Mouse (Mus musculus) left cerebral cortex, adult 2 months (tissue): ENCODE data around the gene Psmb7. TPM values are rescaled to one million over a fixed set of nuclear protein-coding genes. Genes with fewer than 3 reads are reported as not detected.

Experiments
- DNase-seq, 2 experiments: peaks; one replicate each; pipeline ENCODE4 v3.0.0; 2021 to 2022; ENCODE audit warnings: low spot score in 2 of 2, mixed read lengths in 1 of 2; ENCODE audit errors: extremely low spot score in 1 of 2
- H3K27ac ChIP-seq: fragments of 200-600 bp; 2 replicates; pipeline ENCODE4 v1.8.1; 2022
- H3K4me3 ChIP-seq: fragments of 200-600 bp; 2 replicates; pipeline ENCODE4 v1.8.1; 2022
- CTCF ChIP-seq: fragments of 200-600 bp; IDR thresholded peaks from 2 replicates; pipeline ENCODE4 v1.8.1; 2022; ENCODE audit warnings: antibody characterized with exemption, mild to moderate bottlenecking, moderate library complexity
- intact Hi-C: fragments of 180-260 bp; cut with DNase I; formaldehyde crosslinking; loops from one replicate; pipeline ENCODE4 v1.15.1; 2025
- total RNA-seq, 2 experiments: library from RNA; stranded (reverse); gene quantifications; 2 replicates each; pipeline ENCODE4 v1.2.3; 2021

The Psmb7 gene
- total RNA-seq, 2 experiments from 2014 or later = 168 to 203 TPM

- no peak for DNase-seq
- intact Hi-C loops = no loop called here
- Histone ChIP-seq H3K27ac (no peak overlapping the region), H3K4me3 (no peak overlapping the region)
- TF ChIP-seq CTCF = no peak
Measured at GRCm38 (mm10) chr2:38630574-38630973, 13.3 kb downstream of the Psmb7 start.

GRCm38 (mm10) chr2:38629451-38629850 is 14.4 kb downstream of the Psmb7 start:
- no peak overlapping the region for H3K4me3 ChIP-seq
- no peak for TF ChIP-seq CTCF
- intact Hi-C loops = no loop called here
- H3K27ac ChIP-seq = no peak overlapping the region
- DNase-seq = no peak

- intact Hi-C loops = no loop called here
- Histone ChIP-seq H3K4me3 (no peak overlapping the region), H3K27ac (no peak overlapping the region)
- no peak for DNase-seq
- TF ChIP-seq CTCF = no peak
Measured at GRCm38 (mm10) chr2:38628801-38629200, 15.1 kb downstream of the Psmb7 start.

- DNase-seq = no peak
- H3K4me3 ChIP-seq = no peak overlapping the region
- intact Hi-C loops = no loop called here
- TF ChIP-seq CTCF = no peak
- H3K27ac ChIP-seq = no peak overlapping the region
Measured at GRCm38 (mm10) chr2:38623821-38624590, 19.9 kb downstream of the Psmb7 start.

GRCm38 (mm10) chr2:38623411-38623810 is 20.5 kb downstream of the Psmb7 start:
- H3K4me3 ChIP-seq = no peak overlapping the region
- no peak for TF ChIP-seq CTCF
- intact Hi-C loops = no loop called here
- H3K27ac ChIP-seq = no peak overlapping the region
- no peak for DNase-seq

GRCm38 (mm10) chr2:38621610-38622021 is 22.3 kb downstream of the Psmb7 start:
- intact Hi-C loops = no loop called here
- TF ChIP-seq CTCF = peak; percentile 67
- Histone ChIP-seq H3K27ac (peak overlapping the region; percentile 4; the same call in 1 of the 2 replicates), H3K4me3 (no peak overlapping the region)
- DNase-seq = peak; percentile 30 to 31

- Histone ChIP-seq H3K27ac (no peak overlapping the region; the same call in 1 of the 2 replicates), H3K4me3 (no peak overlapping the region)
- TF ChIP-seq CTCF = no peak
- DNase-seq = no peak
- intact Hi-C loops = no loop called here
Measured at GRCm38 (mm10) chr2:38621076-38621475, 22.8 kb downstream of the Psmb7 start.

GRCm38 (mm10) chr2:38619777-38620176 is 24.1 kb downstream of the Psmb7 start:
- no peak overlapping the region for H3K27ac ChIP-seq
- intact Hi-C loops = loop anchor here (10.0 kb wide), 1 partner anchor 1175 kb away; the partner anchor contains the start of genes Rabgap1, Zbtb26 and Zbtb6
- no peak for DNase-seq
- H3K4me3 ChIP-seq = no peak overlapping the region
- TF ChIP-seq CTCF = no peak

GRCm38 (mm10) chr2:38616956-38617872 is 26.7 kb downstream of the Psmb7 start:
- no peak for DNase-seq
- Histone ChIP-seq H3K4me3 (no peak overlapping the region), H3K27ac (no peak overlapping the region)
- intact Hi-C loops = loop anchor here (10.0 kb wide), 1 partner anchor 1172 kb away; the partner anchor contains the start of genes Rabgap1, Zbtb26 and Zbtb6
- no peak for TF ChIP-seq CTCF

GRCm38 (mm10) chr2:38616072-38616471 is 27.8 kb downstream of the Psmb7 start:
- Histone ChIP-seq H3K4me3 (no peak overlapping the region), H3K27ac (peak overlapping the region; percentile 13; the same call in 1 of the 2 replicates)
- intact Hi-C loops = loop anchor here (10.0 kb wide), 1 partner anchor 1171 kb away; the partner anchor contains the start of genes Rabgap1, Zbtb26 and Zbtb6
- TF ChIP-seq CTCF = peak; percentile 50
- DNase-seq = peak in 1 of 2 experiments; percentile 30

GRCm38 (mm10) chr2:38614437-38614836 is 29.4 kb downstream of the Psmb7 start:
- no peak overlapping the region for H3K4me3 ChIP-seq

GRCm38 (mm10) chr2:38613576-38613975 is 30.3 kb downstream of the Psmb7 start:
- no peak overlapping the region for H3K4me3 ChIP-seq
- no peak for DNase-seq
- intact Hi-C loops = loop anchor here (10.0 kb wide), 1 partner anchor 1169 kb away; the partner anchor contains the start of genes Rabgap1, Zbtb26 and Zbtb6
- no peak for TF ChIP-seq CTCF
- no peak overlapping the region for H3K27ac ChIP-seq

More at GRCm38 (mm10) chr2:38614437-38614836, 29.4 kb downstream of the Psmb7 start:
- H3K27ac ChIP-seq = no peak overlapping the region
- intact Hi-C loops = loop anchor here (10.0 kb wide), 1 partner anchor 1170 kb away; the partner anchor contains the start of genes Rabgap1, Zbtb26 and Zbtb6
- TF ChIP-seq CTCF = no peak
- DNase-seq = no peak
